ENCODE assay signal across 9 mouse cellular contexts in genomic region chr2:74128782-74129538, GRCm38 (mm10).
DNase-seq lines count a peak whose midpoint lies in the region; ATAC-seq lines count a peak whose summit lies in the region.
"Had no signal": no experiment of that assay in that cellular context is flagged by ENCODE, and none has a peak within 500 bp of the region (broad histone marks: within the 10 kb centered on the region; RNA-seq: fewer than 3 reads in every experiment).

No protein-coding gene starts in this region.

- peaks cover 12% of the 10 kb centered on the region; the same call in 1 of the 2 replicates for H3K4me1 ChIP-seq in intestine, embryonic 14.5 days (replicated peaks; ENCODE audit: control insufficient read depth, insufficient read depth, low read length)
- peaks cover 25% of the 10 kb centered on the region for H3K4me1 ChIP-seq in neural tube, embryonic 15.5 days
- H3K4me1 ChIP-seq: liver, embryonic 15.5 days had no signal

- no peak overlapping the region for H3K27ac ChIP-seq in intestine, embryonic 14.5 days (ENCODE audit: low read depth)
- peak overlapping the region; percentile 72 for H3K27ac ChIP-seq in neural tube, embryonic 15.5 days (replicated peaks)
- H3K27ac ChIP-seq: liver, embryonic 15.5 days had no signal

- peak; percentile 18 for DNase-seq in adrenal gland, postnatal 14 days
- DNase-seq in adrenal gland, adult 8-10 months = no peak
- DNase-seq in left cerebral cortex, postnatal 4 days = peak; percentile 32
- DNase-seq in left cerebral cortex, adult 11 months (ENCODE audit: low spot score) = no peak
- DNase-seq in intestine, embryonic 14.5 days (ENCODE audit: low spot score) = peak; percentile 58
- DNase-seq in gastrocnemius, adult 8-10 months (ENCODE audit: low spot score in 2 of 2) = no peak
- DNase-seq in adrenal gland, postnatal 36 days = no peak

- no peaks in the 10 kb centered on the region for H3K9me3 ChIP-seq in intestine, embryonic 14.5 days (ENCODE audit: control insufficient read depth, low read length)
- H3K9me3 ChIP-seq in neural tube, embryonic 15.5 days (replicated peaks) = no peaks in the 10 kb centered on the region
- H3K9me3 ChIP-seq: liver, embryonic 15.5 days had no signal

- H3K4me2 ChIP-seq in intestine, embryonic 14.5 days (ENCODE audit: low read length) = peak overlapping the region; percentile 59
- H3K4me2 ChIP-seq in neural tube, embryonic 15.5 days = peak overlapping the region; percentile 65
- H3K4me2 ChIP-seq: liver, embryonic 15.5 days had no signal

- no peak for ATAC-seq in intestine, embryonic 14.5 days (replicated peaks; ENCODE audit: low FRiP score, low TSS enrichment, low read depth)
- peak; percentile 77 for ATAC-seq in neural tube, embryonic 15.5 days (ENCODE audit: low FRiP score)

- peaks cover 3% of the 10 kb centered on the region for H3K27me3 ChIP-seq in intestine, embryonic 14.5 days (replicated peaks; ENCODE audit: control insufficient read depth, insufficient read depth, low read length)
- H3K27me3 ChIP-seq in neural tube, embryonic 15.5 days (replicated peaks) = no peaks in the 10 kb centered on the region

- H3K9ac ChIP-seq in intestine, embryonic 14.5 days (ENCODE audit: low read length) = no peak overlapping the region
- peak overlapping the region; percentile 41; the same call in 1 of the 2 replicates for H3K9ac ChIP-seq in neural tube, embryonic 15.5 days (replicated peaks)
- H3K9ac ChIP-seq: liver, embryonic 15.5 days had no signal

- WGBS in intestine, embryonic 14.5 days = 1% methylated on average over 14 of the region's 14 CpGs
- WGBS in neural tube, embryonic 15.5 days = under 1% methylated on average over 14 of the region's 14 CpGs

- intact Hi-C loops in left cerebral cortex, postnatal 4 days (cut with DNase I) = no loop called here

- peak overlapping the region; percentile 22 for H3K4me3 ChIP-seq in intestine, embryonic 14.5 days (ENCODE audit: low read depth, low read length)
- peak overlapping the region; percentile 35 for H3K4me3 ChIP-seq in neural tube, embryonic 15.5 days (replicated peaks)
- H3K4me3 ChIP-seq: liver, embryonic 15.5 days had no signal

- no peaks in the 10 kb centered on the region for H3K36me3 ChIP-seq in intestine, embryonic 14.5 days (ENCODE audit: control insufficient read depth, insufficient read depth, low read length)
- no peaks in the 10 kb centered on the region for H3K36me3 ChIP-seq in neural tube, embryonic 15.5 days
- H3K36me3 ChIP-seq: liver, embryonic 15.5 days had no signal

Comparison
In these comparisons a context has a peak if more than half of its experiments do, and no peak if none do; other contexts are left out.
1. DNase-seq: peak in adrenal gland, postnatal 14 days (single experiment), left cerebral cortex, postnatal 4 days (single experiment) and intestine, embryonic 14.5 days (single experiment); none in adrenal gland, adult 8-10 months (single experiment), left cerebral cortex, adult 11 months (single experiment), gastrocnemius, adult 8-10 months (0 of 2) and adrenal gland, postnatal 36 days (0 of 2).